Mouse (Mus musculus) testis, adult 2 months (tissue): Measurements from ENCODE around the gene D6Wsu163e. TPM values are rescaled to one million over a fixed set of nuclear protein-coding genes. Genes with fewer than 3 reads are reported as not detected.

Source experiments
- H3K27ac ChIP-seq: fragments of 200-500 bp; 2 replicates; pipeline ENCODE4 v1.5.1; 2012; ENCODE audit warnings: low read depth, low read length; ENCODE audit not compliant: control insufficient read depth, insufficient read depth
- H3K27me3 ChIP-seq: fragments of 200-500 bp; 2 replicates; pipeline ENCODE4 v1.6.1; 2012; ENCODE audit warnings: mild to moderate bottlenecking, low read length, moderate library complexity; ENCODE audit not compliant: control insufficient read depth, insufficient read depth
- H3K36me3 ChIP-seq: fragments of 200-500 bp; 2 replicates; pipeline ENCODE4 v1.6.1; 2012; ENCODE audit warnings: mild to moderate bottlenecking, low read length; ENCODE audit not compliant: control insufficient read depth, insufficient read depth
- H3K4me1 ChIP-seq: fragments of 200-500 bp; 2 replicates; pipeline ENCODE4 v1.6.1; 2012; ENCODE audit warnings: low read length; ENCODE audit not compliant: control insufficient read depth, insufficient read depth
- H3K4me3 ChIP-seq: fragments of 200-500 bp; 2 replicates; pipeline ENCODE4 v1.5.1; 2012; ENCODE audit warnings: low read depth, mild to moderate bottlenecking, low read length, moderate library complexity, mixed read lengths; ENCODE audit not compliant: control insufficient read depth
- CTCF ChIP-seq: fragments of 200-500 bp; IDR thresholded peaks from 2 replicates; pipeline ENCODE4 v1.5.1; 2012; ENCODE audit warnings: low read depth, mild to moderate bottlenecking, inconsistent platforms, low read length, moderate library complexity; ENCODE audit not compliant: control insufficient read depth, insufficient read depth, insufficient replicate concordance
- POLR2A ChIP-seq: fragments of 200-500 bp; IDR thresholded peaks from 2 replicates; pipeline ENCODE4 v1.6.1; 2012; ENCODE audit warnings: low read depth, mild to moderate bottlenecking, inconsistent platforms, low read length, moderate library complexity; ENCODE audit not compliant: control insufficient read depth
- polyA plus RNA-seq: library from polyadenylated mRNA; depleted of rRNA; stranded (reverse); fragments of >200 nt; gene quantifications from 2 replicates; pipeline ENCODE4 v1.2.3, GENCODE M21; 2012; rRNA removed

D6Wsu163e gene
- polyA plus RNA-seq, 1 experiment: 3.4 TPM

GRCm38 (mm10) chr6:127006551-127006950, 66.8 kb downstream of the D6Wsu163e start:
- no peak overlapping the region for H3K27ac ChIP-seq
- no peaks in the 10 kb centered on the region for H3K36me3 ChIP-seq
- no peaks in the 10 kb centered on the region for H3K27me3 ChIP-seq
- no peak for TF ChIP-seq CTCF
- TF ChIP-seq POLR2A: no peak
- no peak overlapping the region for H3K4me3 ChIP-seq
- 0 out of 2 replicates have a peak, but pooled peaks cover 2% of the 10 kb centered on the region for H3K4me1 ChIP-seq

GRCm38 (mm10) chr6:127010021-127010420, 70.3 kb downstream of the D6Wsu163e start:
- TF ChIP-seq CTCF (no peak), POLR2A (no peak)
- Histone ChIP-seq H3K4me3 (no peak overlapping the region), H3K36me3 (no peaks in the 10 kb centered on the region), H3K27me3 (no peaks in the 10 kb centered on the region), H3K27ac (no peak overlapping the region), H3K4me1 (0 out of 2 replicates have a peak, but pooled peaks cover 2% of the 10 kb centered on the region)

GRCm38 (mm10) chr6:127011947-127012535, 72.3 kb downstream of the D6Wsu163e start:
- Histone ChIP-seq H3K4me1 (peaks cover 6% of the 10 kb centered on the region; the same call in 1 of the 2 replicates), H3K36me3 (no peaks in the 10 kb centered on the region), H3K4me3 (no peak overlapping the region), H3K27me3 (no peaks in the 10 kb centered on the region), H3K27ac (no peak overlapping the region)
- TF ChIP-seq POLR2A (no peak), CTCF (no peak)

GRCm38 (mm10) chr6:127014906-127015770, 75.4 kb downstream of the D6Wsu163e start, which contains the start of gene Fgf6:
Gene Fgf6 (plus strand): TSS chr6:127015586.
- H3K27me3 ChIP-seq: no peaks in the 10 kb centered on the region
- no peaks in the 10 kb centered on the region for H3K36me3 ChIP-seq
- peaks cover 6% of the 10 kb centered on the region; the same call in 1 of the 2 replicates for H3K4me1 ChIP-seq
- TF ChIP-seq CTCF (no peak), POLR2A (no peak)
- no peak within 1 kb of the TSS for H3K4me3 ChIP-seq
- H3K27ac ChIP-seq: no peak within 1 kb of the TSS

GRCm38 (mm10) chr6:127019254-127019653, 79.5 kb downstream of the D6Wsu163e start:
- no peaks in the 10 kb centered on the region for H3K27me3 ChIP-seq
- no peaks in the 10 kb centered on the region for H3K36me3 ChIP-seq
- no peak overlapping the region for H3K27ac ChIP-seq
- TF ChIP-seq CTCF: no peak
- TF ChIP-seq POLR2A: no peak
- H3K4me3 ChIP-seq: no peak overlapping the region
- H3K4me1 ChIP-seq: peaks cover 5% of the 10 kb centered on the region; the same call in 1 of the 2 replicates

- H3K27ac ChIP-seq: no peak overlapping the region
- TF ChIP-seq CTCF (no peak), POLR2A (no peak)
- no peaks in the 10 kb centered on the region for H3K36me3 ChIP-seq
- no peaks in the 10 kb centered on the region for H3K27me3 ChIP-seq
- peaks cover 2% of the 10 kb centered on the region; the same call in 1 of the 2 replicates for H3K4me1 ChIP-seq
- H3K4me3 ChIP-seq: no peak overlapping the region
These were observed 80.7 kb downstream of the D6Wsu163e start for GRCm38 (mm10) chr6:127020431-127020830.

- Histone ChIP-seq H3K4me3 (no peak overlapping the region), H3K27ac (no peak overlapping the region), H3K27me3 (no peaks in the 10 kb centered on the region), H3K4me1 (no peaks in the 10 kb centered on the region), H3K36me3 (no peaks in the 10 kb centered on the region)
- no peak for TF ChIP-seq POLR2A
- TF ChIP-seq CTCF: no peak
These were observed 85.1 kb downstream of the D6Wsu163e start for GRCm38 (mm10) chr6:127024836-127025235.

Other genes with a start within 250 kb of the D6Wsu163e start
- gene Kcna6, start 199.3 kb upstream of the D6Wsu163e start, polyA plus RNA-seq: 0.25 and 0.31 TPM in 2 replicates
- gene Ndufa9, start 90.8 kb upstream of the D6Wsu163e start, polyA plus RNA-seq: 104 and 110 TPM in 2 replicates
- 426 and 443 TPM in 2 replicates for gene Akap3, start 86.9 kb upstream of the D6Wsu163e start, polyA plus RNA-seq
- gene Dyrk4, start 18.1 kb upstream of the D6Wsu163e start, polyA plus RNA-seq: 16.8 and 19.7 TPM in 2 replicates
- 15.9 and 16.0 TPM in 2 replicates for gene Rad51ap1, start 375 bp upstream of the D6Wsu163e start, polyA plus RNA-seq
- gene Fgf6, start 75.6 kb downstream of the D6Wsu163e start, polyA plus RNA-seq: 0.04 and 0.06 TPM in 2 replicates
- gene Fgf23, start 132.9 kb downstream of the D6Wsu163e start, polyA plus RNA-seq: 0.11 TPM in 1 of 2 replicates, not detected in the other
- 5.6 and 6.7 TPM in 2 replicates for gene Tigar, start 169.6 kb downstream of the D6Wsu163e start, polyA plus RNA-seq
- 4.0 and 4.3 TPM in 2 replicates for gene Ccnd2, start 212.2 kb downstream of the D6Wsu163e start, polyA plus RNA-seq